Comparison of ENCODE assay signal across 8 mouse cellular contexts in genomic region chr3:89270051-89270755, GRCm38 (mm10). TPM values are rescaled to one million over a fixed set of nuclear protein-coding genes. Genes with fewer than 3 reads are reported as not detected.
DNase-seq lines count a peak whose midpoint lies in the region; TF ChIP-seq lines count a peak whose summit lies in the region.

Slc50a1 (minus strand) TSS chr3:89270570.

- peak within 1 kb of the TSS; percentile 67 for H3K9ac ChIP-seq in ES-E14 (ENCODE audit: insufficient read depth, low read depth, low read length, poor library complexity, severe bottlenecking)

- in situ Hi-C loops in ES-E14 (cut with MboI; ENCODE audit: low sequenced_read_pairs in 2 of 2, unreplicated experiment in 2 of 2) = no loop called here

- peak within 1 kb of the TSS; percentile 60 to 62 for H3K4me3 ChIP-seq in ES-E14 (ENCODE audit: insufficient read depth in 1 of 2, low read depth in 1 of 2, low read length in 2 of 2, poor library complexity in 1 of 2, severe bottlenecking in 1 of 2)
- peak within 1 kb of the TSS; percentile 65 for H3K4me3 ChIP-seq in hindbrain, embryonic 10.5 days

- WGBS in hindbrain, embryonic 10.5 days = 7% methylated on average over 39 of the region's 39 CpGs

- no peak within 1 kb of the TSS for H3K27ac ChIP-seq in ES-E14 (ENCODE audit: insufficient read depth, low read depth, low read length, poor library complexity, severe bottlenecking)
- peak within 1 kb of the TSS; percentile 89 for H3K27ac ChIP-seq in hindbrain, embryonic 10.5 days

- H3K27me3 ChIP-seq in hindbrain, embryonic 10.5 days (ENCODE audit: insufficient read depth, poor library complexity, severe bottlenecking) = peaks cover 36% of the 10 kb centered on the region

- H3K36me3 ChIP-seq in ES-E14 (ENCODE audit: control insufficient read depth, insufficient read depth, low read length, poor library complexity, severe bottlenecking) = peaks cover 2% of the 10 kb centered on the region; the same call in 1 of the 2 replicates
- H3K36me3 ChIP-seq in hindbrain, embryonic 10.5 days = peaks cover 13% of the 10 kb centered on the region

- peaks cover 5 to 16% of the 10 kb centered on the region in 2 experiments; a peak in 3 of 4 replicates for H3K4me1 ChIP-seq in ES-E14 (ENCODE audit: control insufficient read depth in 2 of 2, insufficient read depth in 2 of 2, low read length in 2 of 2, poor library complexity in 1 of 2)
- H3K4me1 ChIP-seq in hindbrain, embryonic 10.5 days (replicated peaks) = peaks cover 50% of the 10 kb centered on the region

- H3K9me3 ChIP-seq in ES-E14 (ENCODE audit: control insufficient read depth, insufficient read depth, low read depth, low read length) = no peaks in the 10 kb centered on the region
- no peaks in the 10 kb centered on the region for H3K9me3 ChIP-seq in hindbrain, embryonic 10.5 days

- DNase-seq in ES-E14 (ENCODE audit: low read depth, low spot score) = no peak
- DNase-seq in cerebellum, adult 8-10 months = peak; percentile 81
- DNase-seq in frontal cortex, adult 2 months (ENCODE audit: extremely low spot score in 1 of 2, low spot score in 1 of 2) = peak; percentile 55 to 87
- DNase-seq in hindbrain, embryonic 10.5 days (ENCODE audit: low spot score) = peak; percentile 77
- DNase-seq in layer of hippocampus, postnatal 10 days (ENCODE audit: low spot score in 2 of 2) = peak; percentile 87 to 94
- DNase-seq in lung, postnatal 14 days = peak; percentile 91
- DNase-seq in retina, embryonic 14.5 days (ENCODE audit: low spot score) = peak; percentile 72
- peak; percentile 90 for DNase-seq in thymus, postnatal 4 days

TF ChIP-seq in ES-E14, 5 proteins besides CTCF, POLR2A, EP300 and RAD21:
- TF ChIP-seq CHD2 (IDR thresholded peaks at IDR 0.05; ENCODE audit: low read depth, low read length) = no peak
- TF ChIP-seq ZC3H11A (IDR thresholded peaks at IDR 0.05; ENCODE audit: borderline replicate concordance, low read depth, low read length) = no peak
- TF ChIP-seq HCFC1 (IDR thresholded peaks at IDR 0.05; ENCODE audit: borderline replicate concordance, insufficient read depth, low read length) = no peak
- TF ChIP-seq ZNF384 (IDR thresholded peaks at IDR 0.05; ENCODE audit: low read depth, low read length) = no peak
- no peak for TF ChIP-seq MAFK (IDR thresholded peaks at IDR 0.05; ENCODE audit: insufficient read depth, low read depth, low read length)

RNA-seq across cellular contexts. Expression of gene Slc50a1, which starts in this region (rescaled TPM):
- 17.0 and 27.0 TPM in 2 replicates for total RNA-seq in ES-E14 (2012; rRNA removed)
- 90.0 and 93.9 TPM in 2 replicates for polyA plus RNA-seq in frontal cortex, adult 2 months (2012; rRNA removed)
- 34.4 and 36.8 TPM in 2 replicates for polyA plus RNA-seq in hindbrain, embryonic 10.5 days (2016; fragmentation: Nextera tagmentation; extraction: Ambion mirVana)
- total RNA-seq in layer of hippocampus, postnatal 10 days (2021) = 10 to 100 TPM; 27.6 to 29.8 TPM
